In genomic region chr15:79357036-79357911, GRCm38 (mm10) we compare ENCODE assay signal across 8 mouse cellular contexts. TPM values are rescaled to one million over a fixed set of nuclear protein-coding genes. Genes with fewer than 3 reads are reported as not detected.
A peak's percentile ranks its signal among the peaks of the same experiment; 100 is the strongest.
DNase-seq lines count a peak whose midpoint lies in the region; ATAC-seq lines count a peak whose summit lies in the region.

No protein-coding gene starts in this region.

- H3K27ac ChIP-seq in limb, embryonic 13.5 days: peak overlapping the region; percentile 3; the same call in 1 of the 2 replicates
- no peak overlapping the region for H3K27ac ChIP-seq in midbrain, embryonic 11.5 days (ENCODE audit: low read depth, low read length)

- peak overlapping the region; percentile 99 for H3K4me2 ChIP-seq in limb, embryonic 13.5 days (replicated peaks)
- H3K4me2 ChIP-seq in midbrain, embryonic 11.5 days: peak overlapping the region; percentile 87

- H3K27me3 ChIP-seq in limb, embryonic 13.5 days: peaks cover 7% of the 10 kb centered on the region; the same call in 1 of the 2 replicates
- H3K27me3 ChIP-seq in midbrain, embryonic 11.5 days (ENCODE audit: control insufficient read depth, insufficient read depth, low read length): peaks cover 19% of the 10 kb centered on the region

- H3K36me3 ChIP-seq in limb, embryonic 13.5 days: peaks cover 14% of the 10 kb centered on the region
- no peaks in the 10 kb centered on the region; the same call in 1 of the 2 replicates for H3K36me3 ChIP-seq in midbrain, embryonic 11.5 days (ENCODE audit: control insufficient read depth, insufficient read depth, low read length)

- H3K9me3 ChIP-seq in limb, embryonic 13.5 days: no peaks in the 10 kb centered on the region
- H3K9me3 ChIP-seq in midbrain, embryonic 11.5 days (ENCODE audit: control insufficient read depth, low read length): no peaks in the 10 kb centered on the region

- peak; percentile 82 for DNase-seq in ES-CJ7 (ENCODE audit: low read depth, low spot score)
- peak; percentile 83 for DNase-seq in brain, adult 2 months (ENCODE audit: low read depth, low spot score)
- DNase-seq in gastrocnemius, adult 18-20 months (ENCODE audit: low spot score): peak; percentile 48
- DNase-seq in midbrain, embryonic 11.5 days (ENCODE audit: low spot score, missing footprints): peak; percentile 96
- peak; percentile 62 for DNase-seq in right cerebral cortex, postnatal 25 days
- no peak for DNase-seq in adipocyte (ENCODE audit: low spot score)

- peak overlapping the region; percentile 71 for H3K9ac ChIP-seq in limb, embryonic 13.5 days
- H3K9ac ChIP-seq in midbrain, embryonic 11.5 days (ENCODE audit: low read length): peak overlapping the region; percentile 63

- H3K4me3 ChIP-seq in limb, embryonic 13.5 days: peak overlapping the region; percentile 50
- peak overlapping the region; percentile 39 for H3K4me3 ChIP-seq in midbrain, embryonic 11.5 days (ENCODE audit: low read depth, low read length)

- H3K4me1 ChIP-seq in limb, embryonic 13.5 days: peaks cover 46% of the 10 kb centered on the region
- H3K4me1 ChIP-seq in midbrain, embryonic 11.5 days (ENCODE audit: control insufficient read depth, insufficient read depth, low read length): peaks cover 13% of the 10 kb centered on the region

- under 1% methylated on average over 70 of the region's 77 CpGs for WGBS in limb, embryonic 13.5 days
- under 1% methylated on average over 76 of the region's 77 CpGs for WGBS in midbrain, embryonic 11.5 days

- peak; percentile 79 for ATAC-seq in inflammation-experienced regulatory T-cells, adult 6 months
- peak; percentile 85 for ATAC-seq in limb, embryonic 13.5 days (ENCODE audit: low FRiP score, low read depth)
- peak; percentile 88 for ATAC-seq in midbrain, embryonic 11.5 days (ENCODE audit: low FRiP score)

RNA-seq across cellular contexts. Expression of gene Maff, which starts 10.9 kb away (rescaled TPM):
- 10 to 100 TPM in 1 of 2 experiments, 1 to 10 TPM in 1; 6.6 to 10.1 TPM for total RNA-seq in gastrocnemius, adult 18-20 months (2021)
- 1 to 10 TPM in 2 of 3 experiments, under 1 TPM in 1; 0.84 to 5.5 (median 1.5) TPM for polyA plus RNA-seq in inflammation-experienced regulatory T-cells, adult 6 months (2017; shearing (Covaris generic))
- 2.2 and 2.4 TPM in 2 replicates for polyA plus RNA-seq in limb, embryonic 13.5 days (2015; fragmentation: Nextera tagmentation; extraction: Ambion mirVana)
- polyA plus RNA-seq in midbrain, embryonic 11.5 days (2014; fragmentation: Nextera tagmentation; extraction: Ambion mirVana): 1.0 and 2.3 TPM in 2 replicates

RNA-seq across cellular contexts. Expression of gene Pla2g6, which starts 29.1 kb away (rescaled TPM):
- 10 to 100 TPM; 15.8 to 20.4 TPM for total RNA-seq in gastrocnemius, adult 18-20 months (2021)
- 10 to 100 TPM; 12.5 to 18.4 (median 15.1) TPM for polyA plus RNA-seq in inflammation-experienced regulatory T-cells, adult 6 months (2017; shearing (Covaris generic))
- 11.7 and 12.7 TPM in 2 replicates for polyA plus RNA-seq in limb, embryonic 13.5 days (2015; fragmentation: Nextera tagmentation; extraction: Ambion mirVana)
- polyA plus RNA-seq in midbrain, embryonic 11.5 days (2014; fragmentation: Nextera tagmentation; extraction: Ambion mirVana): 18.4 and 20.6 TPM in 2 replicates

RNA-seq across cellular contexts. Expression of gene Tmem184b, which starts 46.1 kb away (rescaled TPM):
- total RNA-seq in gastrocnemius, adult 18-20 months (2021): 10 to 100 TPM; 23.6 to 31.2 TPM
- polyA plus RNA-seq in inflammation-experienced regulatory T-cells, adult 6 months (2017; shearing (Covaris generic)): 10 to 100 TPM in 1 of 3 experiments, 1 to 10 TPM in 2; 8.2 to 12.8 (median 9.2) TPM
- polyA plus RNA-seq in limb, embryonic 13.5 days (2015; fragmentation: Nextera tagmentation; extraction: Ambion mirVana): 70.8 and 77.6 TPM in 2 replicates
- polyA plus RNA-seq in midbrain, embryonic 11.5 days (2014; fragmentation: Nextera tagmentation; extraction: Ambion mirVana): 25.5 and 33.8 TPM in 2 replicates
